Mouse (Mus musculus) frontal cortex, postnatal 25 days (tissue): Measurements from ENCODE around the gene Ccr7.

ENCODE experiments used
- DNase-seq, 2 experiments: peaks; one replicate each; pipeline ENCODE4 v3.0.0; 2022; ENCODE audit warnings: low spot score in 2 of 2

Gene Ccr7

DNA sequence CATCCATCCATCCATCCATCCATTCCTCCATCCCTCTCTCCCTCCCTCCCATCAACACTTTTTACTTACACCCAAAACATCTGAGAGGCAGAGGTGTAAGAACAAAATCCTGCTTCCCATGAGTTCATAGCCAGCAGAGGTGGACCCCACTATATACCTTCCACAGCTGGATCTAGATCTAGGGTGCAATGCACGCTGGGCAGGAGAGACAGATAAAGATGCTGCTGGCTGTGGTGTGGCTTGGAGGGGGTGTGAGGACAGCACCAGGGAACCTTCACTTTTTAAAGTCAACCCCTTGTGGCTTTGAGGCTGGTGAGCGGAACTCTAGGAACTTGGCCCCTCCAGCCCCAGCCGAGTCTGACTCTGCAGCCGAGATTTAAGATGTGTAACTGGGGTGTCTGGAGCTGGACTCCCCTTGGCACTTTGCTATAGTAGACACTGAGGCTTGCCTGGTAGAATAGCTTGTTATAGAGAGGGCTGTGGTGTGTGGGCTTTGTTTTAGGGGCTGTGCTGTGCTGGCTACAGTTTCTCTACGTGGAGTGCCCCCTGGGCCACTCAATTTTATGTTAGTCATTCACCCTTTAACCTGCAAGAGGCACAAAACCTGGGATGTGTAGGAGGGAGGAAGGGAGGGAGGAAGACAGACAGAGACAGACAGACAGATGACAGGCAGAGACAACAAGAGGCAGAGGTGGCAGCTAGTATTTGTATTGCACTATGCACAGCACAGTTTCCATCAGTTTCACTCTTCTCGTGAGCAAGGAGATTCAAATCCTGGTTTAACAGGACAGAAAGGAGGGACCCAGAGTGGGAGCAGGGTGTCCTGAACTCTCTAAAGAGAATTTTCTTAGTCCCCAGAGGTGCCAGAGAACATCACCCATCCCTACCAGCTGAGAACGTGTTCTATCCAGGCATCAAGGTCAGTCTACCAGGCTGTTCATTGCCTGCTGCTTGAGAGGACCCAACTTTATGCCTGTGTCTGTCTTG, 817 bp downstream of the Ccr7 start:
- DNase-seq, result no peak

DNA sequence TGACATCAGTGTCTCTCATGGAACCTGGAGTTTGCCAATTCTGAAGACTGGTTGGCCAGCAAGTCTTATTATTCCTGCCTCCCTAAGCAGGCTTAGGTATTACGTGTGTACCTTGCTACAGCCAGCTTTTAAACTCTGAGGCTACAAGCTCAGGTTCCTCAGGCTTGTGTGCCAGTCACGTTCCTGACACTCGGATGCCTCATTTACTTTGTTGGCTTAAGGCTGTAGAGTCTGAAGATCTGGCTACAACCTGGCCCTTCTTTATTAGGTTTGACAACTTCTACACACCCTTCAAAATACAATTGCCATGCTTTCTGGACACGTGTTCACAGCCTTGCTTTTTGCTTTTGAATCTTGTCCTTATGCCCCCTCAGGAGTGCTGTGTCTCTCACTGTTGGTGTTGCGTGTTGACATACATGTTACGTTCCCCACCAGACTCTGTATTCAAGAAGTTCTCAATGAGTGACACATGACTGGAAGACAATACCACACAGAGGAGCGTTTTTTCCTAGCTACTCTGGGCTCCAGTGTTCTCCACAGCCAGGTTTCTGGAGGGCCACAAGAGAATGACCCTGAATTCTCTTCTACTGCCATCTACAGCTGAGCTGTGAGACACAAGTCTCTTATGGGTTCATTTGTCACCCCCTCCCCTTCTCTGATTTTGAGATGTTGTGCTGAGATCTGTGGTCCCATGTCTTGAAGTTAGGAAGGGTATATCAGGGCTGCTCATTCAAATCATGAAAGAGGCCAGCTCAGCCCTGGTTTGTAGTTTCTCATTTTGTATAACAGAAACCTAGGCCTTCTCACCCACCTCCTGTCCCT, 2.3 kb downstream of the Ccr7 start:
- DNase-seq, result no peak

DNA sequence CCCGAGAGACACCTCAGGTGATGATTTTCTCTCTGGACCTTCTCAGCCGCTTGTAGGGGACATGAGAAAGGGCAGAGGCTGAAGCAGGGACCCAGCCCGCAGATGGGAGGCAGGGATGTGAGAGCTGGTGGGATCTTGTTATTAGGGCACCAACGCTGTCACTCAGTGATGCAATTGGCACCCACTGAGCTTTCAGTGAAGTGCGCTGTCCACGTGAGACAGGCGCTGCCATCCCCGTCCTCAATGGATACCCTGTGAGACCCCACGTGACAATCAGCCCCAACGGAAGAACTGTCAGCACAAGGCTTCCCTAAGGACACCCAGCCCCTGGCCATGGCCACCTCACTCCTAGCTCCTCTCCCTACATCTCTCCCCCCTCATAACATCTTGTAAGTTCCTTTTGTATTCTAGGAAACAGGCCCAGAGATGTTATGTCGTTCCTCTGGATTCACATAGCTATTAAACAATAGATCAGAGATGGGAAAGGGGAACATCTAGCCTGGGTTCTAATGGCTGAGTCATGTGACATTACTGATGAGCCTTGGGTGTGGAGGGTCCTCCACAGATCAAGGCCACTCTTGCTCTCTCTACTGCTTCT, 3.4 kb downstream of the Ccr7 start:
- DNase-seq, result no peak

DNA sequence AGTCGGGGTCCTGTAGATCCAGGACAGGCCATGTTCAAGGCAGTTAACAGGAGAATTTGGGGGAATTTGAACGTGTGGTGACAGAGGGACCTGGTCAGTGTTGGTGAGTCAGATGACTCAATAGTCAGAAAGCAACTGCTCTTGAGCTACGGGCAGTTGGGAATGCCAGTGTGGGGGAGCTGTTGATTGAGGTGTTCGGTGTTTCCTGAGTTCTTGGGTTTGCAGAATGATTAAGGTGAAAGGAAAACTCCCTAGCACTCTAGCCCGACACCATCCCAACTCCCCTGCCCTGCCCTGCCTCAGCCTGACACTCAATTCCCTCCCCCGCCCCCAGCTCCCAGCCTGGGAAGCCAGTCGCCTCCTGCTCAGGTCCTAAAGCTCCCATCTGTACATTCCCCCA, 4.0 kb downstream of the Ccr7 start:
- no peak for DNase-seq

DNA sequence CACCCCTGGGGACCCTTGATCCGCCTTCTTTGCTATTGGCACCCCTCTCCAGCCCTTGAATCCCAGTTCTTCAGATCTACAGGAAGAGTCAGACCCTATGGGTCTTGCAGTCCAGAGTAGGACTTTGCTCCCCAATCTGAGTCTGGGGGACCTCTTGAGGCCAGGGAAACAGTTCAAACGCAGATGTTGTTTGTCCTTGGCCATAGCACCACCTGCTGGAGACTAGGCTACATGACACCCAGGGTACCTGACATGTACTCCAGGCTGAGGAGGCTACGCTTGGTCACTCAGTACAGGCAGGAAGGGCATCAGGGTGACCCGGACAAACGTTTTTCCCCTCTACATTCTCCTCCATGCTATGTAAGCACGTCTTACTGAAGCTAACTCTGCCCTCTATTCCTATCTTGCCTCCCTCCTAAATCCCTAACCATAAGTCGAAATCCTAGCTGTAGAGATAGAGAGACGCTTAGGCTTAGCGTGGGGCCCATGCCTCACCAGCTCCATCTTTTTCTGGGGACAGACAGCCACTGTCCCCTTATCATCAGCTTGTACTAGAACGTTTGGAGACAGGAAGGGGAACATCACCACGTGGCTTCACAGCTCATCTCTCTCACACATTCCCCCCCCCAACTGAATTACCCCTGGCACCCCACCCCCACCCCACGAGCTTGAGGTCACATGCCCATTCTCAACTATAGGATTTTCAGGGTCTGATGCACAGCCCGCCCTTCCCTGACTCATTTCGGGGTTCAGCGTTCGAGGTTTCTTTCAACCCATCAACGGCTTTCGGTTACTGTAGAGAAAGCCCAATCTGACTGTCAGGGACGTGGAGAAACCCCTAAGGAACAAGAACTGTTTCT, 4.7 kb downstream of the Ccr7 start:
- DNase-seq, result peak; percentile 75 to 80

DNA sequence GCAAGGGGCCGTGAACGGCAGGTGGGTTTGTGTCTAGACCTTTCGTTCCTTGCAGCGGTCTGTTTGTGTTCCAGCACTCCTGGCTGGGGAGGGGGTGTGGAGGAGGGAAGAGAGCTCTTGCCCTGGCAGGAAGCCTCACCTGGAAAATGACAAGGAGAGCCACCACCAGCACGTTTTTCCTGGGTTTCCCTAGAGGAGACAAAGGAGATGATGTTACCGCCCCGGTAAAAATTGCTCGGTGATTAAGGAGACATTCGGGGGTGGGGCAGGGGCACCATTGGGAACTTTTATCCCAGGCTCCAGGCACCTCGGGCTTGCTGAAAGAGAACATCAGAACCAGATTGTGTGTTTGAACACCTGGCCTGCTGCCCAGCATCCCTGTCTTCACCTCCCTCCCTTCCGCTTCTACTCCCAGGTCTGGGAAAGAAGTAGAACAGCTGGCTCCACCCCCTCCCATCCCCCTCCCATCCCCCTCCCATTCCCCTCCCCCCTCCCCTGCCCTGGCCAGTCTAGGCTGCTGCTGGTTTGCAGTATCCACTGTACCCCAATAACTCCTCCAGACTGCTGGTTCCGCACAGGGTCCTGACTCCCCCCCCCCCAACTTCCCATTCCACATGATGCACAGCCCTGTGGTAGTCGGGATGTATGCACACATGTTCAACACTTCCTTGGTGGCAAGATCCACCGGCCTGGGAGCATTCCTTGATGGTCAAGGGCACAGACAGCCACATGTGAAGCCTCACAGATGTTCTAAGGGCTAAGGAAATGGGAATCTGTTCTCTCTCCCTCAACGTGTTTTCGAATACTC, 5.8 kb downstream of the Ccr7 start:
- no peak for DNase-seq

DNA sequence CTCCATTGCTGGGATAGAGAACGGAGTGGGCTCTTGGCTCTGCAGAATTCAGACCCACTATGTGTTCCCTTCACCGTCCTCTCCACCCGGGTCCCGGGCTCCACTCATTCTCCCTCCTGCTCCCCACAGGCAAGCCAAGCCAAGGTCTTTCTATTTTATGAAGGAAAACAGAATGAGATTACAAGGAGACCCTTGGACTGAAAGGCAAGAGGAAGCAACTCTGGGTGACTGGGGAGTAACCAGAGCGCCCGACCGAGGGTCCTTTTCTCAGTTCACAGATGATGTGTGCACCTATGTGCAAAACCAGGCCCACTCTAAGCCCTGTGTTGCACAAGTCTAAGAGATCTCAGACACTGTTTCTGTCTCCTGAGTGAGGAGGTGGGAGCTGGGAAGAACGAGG, 6.5 kb downstream of the Ccr7 start:
- no peak for DNase-seq

DNA sequence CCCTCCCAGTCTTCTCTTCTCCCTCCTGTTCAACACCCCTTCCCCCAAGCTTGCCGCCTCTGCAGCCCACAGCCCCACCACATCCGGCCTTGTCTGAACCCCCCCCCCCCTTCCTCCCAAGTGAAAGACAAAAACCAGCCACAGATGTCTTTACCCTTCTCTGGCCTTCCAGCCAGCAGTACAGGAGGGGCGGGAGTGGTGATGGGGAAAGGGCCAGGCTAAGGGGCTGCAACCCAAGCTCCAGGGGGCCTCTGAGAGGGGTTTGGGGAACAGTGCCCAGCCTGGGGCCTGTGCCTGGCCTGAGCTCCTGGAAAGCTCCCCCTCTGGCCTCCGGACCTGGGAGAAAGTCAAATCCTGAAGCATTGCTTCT, 7.0 kb downstream of the Ccr7 start:
- no peak for DNase-seq

DNA sequence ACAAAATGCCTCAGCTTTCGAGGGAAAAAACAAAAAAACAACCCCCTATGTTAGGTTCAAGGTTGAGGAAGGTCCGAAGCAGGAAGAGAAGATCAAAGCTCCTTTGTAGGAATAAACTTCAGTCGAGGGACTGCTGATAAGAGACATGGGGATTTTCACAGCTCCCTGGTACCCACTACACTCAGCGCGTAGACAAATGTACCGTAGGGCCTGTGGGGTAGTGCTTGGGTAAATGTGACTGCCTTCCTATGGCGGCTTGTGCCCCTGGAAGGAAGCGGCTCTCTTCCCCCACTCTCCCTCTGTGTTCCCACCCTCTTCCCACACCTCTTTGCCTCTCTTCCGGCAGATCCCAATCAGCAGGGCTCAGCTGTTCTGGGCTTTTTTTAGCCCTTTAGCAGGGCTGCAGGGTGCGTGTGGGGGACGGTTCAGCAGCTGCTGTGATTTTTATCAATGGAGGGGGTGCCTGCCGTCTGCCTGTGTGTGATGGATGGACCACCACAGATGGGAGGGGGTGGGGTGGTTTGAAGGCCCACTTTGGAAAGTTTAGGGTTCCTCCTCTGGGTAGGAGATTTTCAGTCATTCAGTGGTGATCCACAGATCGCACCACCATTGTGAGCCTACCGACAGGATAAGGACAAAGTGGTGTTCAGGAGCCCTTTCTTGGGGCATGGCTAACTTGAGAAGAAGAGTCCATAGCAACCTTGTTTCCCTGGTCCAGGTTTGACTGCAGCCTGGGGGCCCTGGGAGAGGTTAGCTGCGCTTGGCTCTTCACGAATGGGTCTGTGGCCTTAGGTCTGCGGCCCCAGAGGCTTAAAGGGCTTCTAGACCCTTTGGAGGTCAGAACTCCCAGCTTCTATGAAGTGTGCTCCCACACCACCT, 7.6 kb downstream of the Ccr7 start:
- peak in 1 of 2 experiments; percentile 47 for DNase-seq

DNA sequence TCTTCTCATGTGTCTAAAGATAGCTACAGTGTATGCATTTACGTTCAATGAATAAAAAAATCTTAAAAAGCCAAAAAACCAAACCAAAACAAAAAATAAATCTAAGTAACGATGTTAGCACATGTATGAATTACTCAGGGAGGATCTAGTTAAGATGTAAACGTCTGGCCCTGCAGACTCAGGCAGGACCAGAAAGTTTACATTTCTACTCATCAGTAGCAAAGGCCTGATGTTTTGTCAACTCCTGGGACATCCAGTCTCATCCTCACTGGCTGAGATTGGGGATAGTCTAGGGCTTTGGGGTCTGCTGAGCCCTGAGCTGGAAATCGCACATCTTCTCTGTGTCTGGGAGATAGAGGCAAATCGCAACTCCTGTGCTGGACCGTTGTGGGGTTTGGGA, 8.3 kb downstream of the Ccr7 start:
- no peak for DNase-seq

DNA sequence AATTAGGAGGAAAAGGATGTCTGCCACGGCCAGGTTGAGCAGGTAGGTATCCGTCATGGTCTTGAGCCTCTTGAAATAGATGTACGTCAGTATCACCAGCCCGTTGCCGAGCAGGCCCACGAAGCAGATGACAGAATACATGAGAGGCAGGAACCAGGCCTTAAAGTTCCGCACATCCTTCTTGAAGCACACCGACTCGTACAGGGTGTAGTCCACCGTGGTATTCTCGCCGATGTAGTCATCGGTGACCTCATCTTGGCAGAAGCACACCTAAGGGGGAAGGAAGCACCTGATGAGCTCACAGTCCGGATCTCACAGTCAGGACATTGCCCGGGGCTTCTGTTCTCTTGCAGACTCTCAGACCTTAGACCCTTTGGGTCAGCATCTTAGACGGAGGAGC, 9.1 kb downstream of the Ccr7 start:
- DNase-seq, result no peak

DNA sequence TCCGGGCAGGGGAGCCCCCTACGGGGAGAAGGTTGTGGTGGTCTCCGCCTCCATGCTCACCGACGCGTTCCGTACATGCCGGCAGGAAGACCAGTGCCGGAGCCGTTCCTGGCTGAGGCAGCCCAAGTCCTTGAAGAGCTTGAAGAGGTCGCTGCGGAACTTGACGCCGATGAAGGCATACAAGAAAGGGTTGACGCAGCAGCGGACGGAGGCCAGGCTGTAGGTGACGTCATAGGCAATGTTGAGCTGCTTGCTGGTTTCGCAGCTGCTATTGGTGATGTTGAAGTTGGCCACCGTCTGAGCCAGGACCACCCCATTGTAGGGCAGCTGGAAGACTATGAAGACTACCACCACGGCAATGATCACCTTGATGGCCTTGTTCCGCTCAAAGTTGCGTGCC, 9.9 kb downstream of the Ccr7 start:
- DNase-seq, result no peak

DNA sequence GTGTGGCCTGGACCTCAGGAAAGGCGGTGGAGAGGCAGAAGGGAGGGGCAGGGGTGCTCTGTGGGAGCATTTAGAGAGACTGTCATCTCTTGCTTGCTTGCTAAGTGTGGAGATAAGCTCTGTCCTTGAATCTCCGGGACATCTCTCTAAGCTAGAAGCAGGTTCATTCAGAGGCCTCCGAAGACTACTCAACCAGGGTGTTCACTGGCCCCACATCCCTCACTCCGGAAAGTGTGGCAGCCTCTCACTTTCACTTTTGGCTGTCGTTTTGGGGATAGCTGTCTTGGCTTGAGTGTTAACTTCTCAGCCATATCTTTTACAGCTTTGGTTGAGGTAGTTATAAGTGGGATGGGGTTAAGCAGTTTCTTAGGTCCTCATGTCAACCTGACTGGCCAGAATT, 10.4 kb downstream of the Ccr7 start:
- DNase-seq, result no peak

DNA sequence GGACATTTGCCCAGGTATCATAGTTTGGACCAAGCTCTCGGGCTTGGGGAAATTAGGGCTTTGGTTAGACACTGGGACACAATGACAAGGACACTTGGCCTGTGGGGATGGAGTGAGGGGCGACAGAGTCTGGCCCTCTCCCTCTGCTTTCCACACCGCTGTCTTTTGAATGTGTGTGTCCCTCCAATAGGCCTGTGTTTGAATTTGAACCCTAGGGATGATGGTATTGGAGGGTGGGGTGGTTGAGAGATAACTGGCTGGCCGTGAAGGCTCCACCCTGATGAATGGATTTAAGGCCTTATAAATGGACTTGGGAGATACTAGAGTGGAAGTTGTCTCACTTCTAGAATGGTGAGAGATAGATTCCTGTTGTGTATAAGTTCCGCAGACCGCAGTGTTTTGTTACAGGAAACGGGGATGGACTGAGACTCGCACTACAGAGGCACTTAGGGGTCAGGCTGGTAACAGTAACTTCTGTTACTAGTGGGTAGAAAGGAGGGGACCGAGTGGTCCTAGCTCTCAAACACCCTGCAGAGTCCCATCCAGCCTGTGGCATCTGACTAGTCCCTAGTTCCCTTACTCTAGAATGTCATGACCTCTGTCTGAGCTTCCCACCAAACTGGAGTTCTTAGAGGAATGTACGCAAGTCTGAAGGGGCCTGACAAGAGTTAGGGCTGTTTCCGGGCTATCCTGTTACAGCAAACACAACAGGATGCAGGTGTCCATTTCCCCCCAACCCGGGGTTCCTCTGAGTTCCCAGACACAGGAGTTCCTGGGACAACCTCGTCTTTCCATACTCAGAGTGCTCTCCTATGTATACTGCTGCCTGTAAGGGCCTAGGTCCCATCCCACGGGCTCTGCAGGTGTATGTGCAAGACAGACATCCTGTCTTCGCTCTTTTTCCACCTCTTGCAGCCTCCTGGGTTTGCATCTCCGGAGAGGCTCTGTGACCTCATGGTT, 11.5 kb downstream of the Ccr7 start:
- DNase-seq, result no peak

DNA sequence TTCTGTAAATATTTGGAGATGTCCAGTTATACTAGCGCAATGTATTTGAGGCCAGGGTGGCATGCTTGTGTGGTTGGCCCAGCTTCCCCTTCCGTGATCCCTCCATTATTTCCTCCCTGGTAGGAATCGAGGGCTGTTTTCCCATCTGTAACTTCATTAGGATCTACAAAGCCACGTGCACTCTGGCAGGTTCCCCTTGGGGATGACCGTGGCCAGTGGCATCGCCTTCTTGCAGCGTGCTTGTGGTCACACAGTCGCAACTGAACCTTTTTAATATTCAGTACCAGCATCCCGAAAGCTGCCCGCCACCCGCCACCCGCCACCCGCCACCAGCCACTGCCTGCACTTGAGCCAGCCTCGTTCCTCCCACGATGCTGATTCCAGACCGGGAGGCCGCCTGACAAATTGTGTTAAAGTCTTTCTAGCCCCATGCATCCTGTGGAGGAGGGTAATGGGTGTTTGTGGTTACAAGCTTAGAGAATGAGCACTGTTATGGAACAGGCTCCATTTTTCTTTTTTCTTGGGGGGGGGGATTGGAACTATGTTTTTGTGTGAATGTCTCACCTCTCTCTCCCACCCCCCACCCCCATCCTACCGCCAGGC, 12.3 kb downstream of the Ccr7 start:
- DNase-seq, result no peak

DNA sequence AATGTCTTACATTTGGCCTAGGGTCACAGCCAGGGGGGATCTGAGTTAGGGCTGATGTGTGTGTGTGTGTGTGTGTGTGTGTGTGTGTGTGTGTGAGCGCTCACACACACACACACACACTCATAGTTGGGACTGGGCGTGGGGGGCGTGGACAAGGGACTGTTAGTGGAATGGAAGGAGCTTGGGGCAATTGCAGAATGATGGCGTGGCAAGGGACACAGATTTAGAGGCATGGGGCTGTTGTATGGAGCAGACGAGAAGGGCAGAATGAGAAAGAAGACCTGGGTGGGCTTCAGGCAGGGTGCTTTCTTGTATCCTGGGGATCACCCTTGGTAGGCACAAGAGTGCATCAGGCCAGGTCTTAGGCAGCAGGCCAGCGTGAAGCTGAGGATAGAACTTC, 12.8 kb downstream of the Ccr7 start:
- DNase-seq, result no peak

DNA sequence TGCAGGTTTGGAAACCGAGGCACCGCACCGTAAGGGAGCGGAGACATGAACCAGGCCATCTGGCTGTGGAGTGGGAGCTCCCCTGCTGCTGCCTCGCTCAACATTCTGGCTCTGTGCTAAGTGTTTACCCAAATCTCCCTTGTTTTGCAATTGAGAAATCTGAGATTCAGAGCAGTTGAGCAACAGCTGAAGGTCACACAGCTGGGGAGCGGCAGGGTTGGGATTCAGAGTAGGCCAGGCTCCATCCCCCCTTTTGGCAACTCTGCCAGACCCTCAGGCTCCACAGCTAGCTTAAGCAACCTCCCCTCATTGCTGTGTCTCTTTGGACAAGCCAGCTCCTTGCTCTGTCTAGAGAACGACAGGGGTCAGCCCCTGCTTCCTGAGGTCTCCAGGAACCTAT, 13.3 kb downstream of the Ccr7 start:
- no peak for DNase-seq

DNA sequence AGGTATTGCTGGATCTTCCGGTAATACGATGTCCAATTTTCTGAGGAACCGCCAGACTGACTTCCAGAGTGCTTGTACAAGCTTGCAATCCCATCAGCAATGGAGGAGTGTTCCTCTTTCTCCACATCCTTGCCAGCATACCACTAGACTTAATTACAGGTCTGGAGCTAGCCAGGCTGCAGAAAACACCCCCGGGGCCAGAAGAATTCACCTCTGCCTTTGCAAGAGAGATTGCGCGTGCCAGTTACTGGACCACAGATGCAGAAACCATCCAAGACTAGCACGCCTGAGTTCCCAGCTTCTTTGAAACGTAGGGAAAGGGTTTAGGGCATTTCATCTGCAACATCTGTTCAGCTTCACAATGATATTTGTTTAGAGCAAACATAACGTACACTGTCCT, 15.9 kb downstream of the Ccr7 start:
- DNase-seq, result no peak
